Mouse (Mus musculus): ENCODE data around the gene Tmco2. TPM values are rescaled to one million over a fixed set of nuclear protein-coding genes. Genes with fewer than 3 reads are reported as not detected.

Gene Tmco2
- polyA plus RNA-seq (2015; fragmentation: Nextera tagmentation; extraction: Ambion mirVana) = not detected in 2 replicates

GRCm38 (mm10) chr4:121109126-121109525 lies at the start of gene Tmco2:
Tmco2 (minus strand) TSS chr4:121109226.
- Histone ChIP-seq H3K9ac (ENCODE audit: low read length) (no peak within 1 kb of the TSS), H3K27ac (replicated peaks) (no peak within 1 kb of the TSS), H3K4me2 (replicated peaks; ENCODE audit: low read depth) (no peak within 1 kb of the TSS), H3K36me3 (ENCODE audit: control insufficient read depth, insufficient read depth, low read length) (no peaks in the 10 kb centered on the region), H3K4me1 (replicated peaks; ENCODE audit: control insufficient read depth, insufficient read depth) (no peaks in the 10 kb centered on the region), H3K4me3 (ENCODE audit: low read depth, low read length) (no peak within 1 kb of the TSS), H3K27me3 (ENCODE audit: control insufficient read depth, insufficient read depth, low read length) (no peaks in the 10 kb centered on the region), H3K9me3 (ENCODE audit: control insufficient read depth, low read length) (no peaks in the 10 kb centered on the region)
- ATAC-seq (ENCODE audit: low FRiP score, low TSS enrichment) (no peak), DNase-seq (ENCODE audit: low spot score) (no peak)
- 87% methylated on average over 2 of the region's 2 CpGs for WGBS
- TF ChIP-seq CTCF (IDR thresholded peaks at IDR 0.05; ENCODE audit: low read depth) (no peak), EP300 (optimal IDR thresholded peaks at IDR 0.05) (no peak)

- no peak for ATAC-seq (ENCODE audit: low FRiP score, low TSS enrichment)
These were observed 5.7 kb downstream of the Tmco2 start for GRCm38 (mm10) chr4:121103304-121103703.

DNA sequence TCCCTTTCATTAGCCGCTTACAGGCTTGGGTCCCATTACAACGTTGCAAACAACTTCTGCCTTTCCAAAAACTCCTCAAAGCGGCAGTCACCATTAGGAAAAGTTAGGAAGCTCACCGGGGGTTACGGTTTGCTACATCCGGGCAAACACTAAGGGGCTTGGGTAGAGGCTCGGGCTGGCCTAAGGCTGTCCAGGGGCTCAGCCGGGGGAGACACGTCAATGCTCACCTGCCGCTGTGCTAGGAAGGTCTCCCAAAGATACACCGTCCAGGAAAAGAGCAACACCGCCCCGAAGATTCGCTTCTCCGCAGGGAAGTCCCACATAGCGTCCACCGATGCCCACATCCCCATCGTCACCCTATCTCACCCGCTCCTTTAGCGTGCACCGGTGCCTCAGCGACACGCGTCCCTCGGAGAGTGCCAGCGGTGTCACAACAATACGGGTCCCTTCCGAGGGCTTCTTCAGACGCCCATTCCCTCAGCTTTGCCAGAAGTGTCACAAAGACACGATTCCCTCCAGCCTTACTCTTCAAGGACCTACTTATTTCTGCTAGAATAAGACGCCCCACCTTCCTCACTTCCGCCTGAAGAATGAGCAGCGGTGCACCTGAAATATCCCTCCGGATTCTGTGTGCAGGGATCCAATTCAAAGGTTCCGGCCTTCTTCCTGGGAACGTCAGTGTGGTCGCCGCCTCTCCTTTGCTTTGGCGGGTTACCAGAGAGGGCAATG lies 11.2 kb downstream of the Tmco2 start, which contains the start of gene Zmpste24:
Gene Zmpste24 (minus strand): TSS at position 592 of the 729 bp plus-strand sequence.
- H3K9me3 ChIP-seq (ENCODE audit: control insufficient read depth, low read length) = no peaks in the 10 kb centered on the region
- WGBS = under 1% methylated on average over 39 of the region's 39 CpGs
- ATAC-seq (ENCODE audit: low FRiP score, low TSS enrichment) (peak; percentile 89), DNase-seq (ENCODE audit: low spot score) (peak; percentile 88)
- TF ChIP-seq EP300 (optimal IDR thresholded peaks at IDR 0.05) (no peak), CTCF (IDR thresholded peaks at IDR 0.05; ENCODE audit: low read depth) (no peak)
- H3K36me3 ChIP-seq (ENCODE audit: control insufficient read depth, insufficient read depth, low read length) = peaks cover 6% of the 10 kb centered on the region; the same call in 1 of the 2 replicates
- H3K9ac ChIP-seq (ENCODE audit: low read length) = peak within 1 kb of the TSS; percentile 78
- H3K4me2 ChIP-seq (replicated peaks; ENCODE audit: low read depth) = peak within 1 kb of the TSS; percentile 89
- no peaks in the 10 kb centered on the region for H3K4me1 ChIP-seq (replicated peaks; ENCODE audit: control insufficient read depth, insufficient read depth)
- H3K4me3 ChIP-seq (ENCODE audit: low read depth, low read length) = peak within 1 kb of the TSS; percentile 78
- H3K27me3 ChIP-seq (ENCODE audit: control insufficient read depth, insufficient read depth, low read length) = no peaks in the 10 kb centered on the region
- peak within 1 kb of the TSS; percentile 78 for H3K27ac ChIP-seq (replicated peaks)

More at GRCm38 (mm10) chr4:121103304-121103703, 5.7 kb downstream of the Tmco2 start:
- H3K4me2 ChIP-seq (replicated peaks; ENCODE audit: low read depth) = no peak overlapping the region
- no peak overlapping the region for H3K9ac ChIP-seq (ENCODE audit: low read length)
- H3K36me3 ChIP-seq (ENCODE audit: control insufficient read depth, insufficient read depth, low read length) = no peaks in the 10 kb centered on the region
- no peaks in the 10 kb centered on the region for H3K4me1 ChIP-seq (replicated peaks; ENCODE audit: control insufficient read depth, insufficient read depth)
- no peak overlapping the region for H3K27ac ChIP-seq (replicated peaks)
- TF ChIP-seq EP300 (optimal IDR thresholded peaks at IDR 0.05) = no peak
- 77% methylated on average over 4 of the region's 4 CpGs for WGBS
- H3K9me3 ChIP-seq (ENCODE audit: control insufficient read depth, low read length) = no peaks in the 10 kb centered on the region
- no peak for DNase-seq (ENCODE audit: low spot score)
- H3K4me3 ChIP-seq (ENCODE audit: low read depth, low read length) = no peak overlapping the region
- no peaks in the 10 kb centered on the region for H3K27me3 ChIP-seq (ENCODE audit: control insufficient read depth, insufficient read depth, low read length)

DNA sequence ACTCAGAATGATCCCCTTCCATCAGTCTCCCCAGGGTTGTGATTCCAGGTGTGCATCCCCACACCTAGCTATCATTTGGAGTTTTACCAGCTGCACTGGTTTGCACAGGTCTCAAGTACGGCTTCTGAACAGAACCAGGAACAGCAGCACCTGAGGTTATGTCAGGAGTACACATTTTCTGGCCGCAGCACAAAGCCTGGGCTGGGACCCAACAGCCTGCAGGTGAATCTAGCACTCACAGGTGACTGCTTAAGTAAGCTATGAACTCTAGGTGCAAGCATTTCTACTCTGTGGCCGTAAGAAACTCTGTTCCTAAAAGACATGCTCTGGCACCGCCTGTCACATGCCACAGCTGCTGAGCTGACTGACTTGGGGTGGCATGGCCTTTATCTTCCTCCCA lies 18.8 kb downstream of the Tmco2 start:
- Histone ChIP-seq H3K27me3 (ENCODE audit: control insufficient read depth, insufficient read depth, low read length) (no peaks in the 10 kb centered on the region), H3K36me3 (ENCODE audit: control insufficient read depth, insufficient read depth, low read length) (peaks cover 9% of the 10 kb centered on the region; the same call in 1 of the 2 replicates), H3K4me1 (replicated peaks; ENCODE audit: control insufficient read depth, insufficient read depth) (no peaks in the 10 kb centered on the region), H3K9me3 (ENCODE audit: control insufficient read depth, low read length) (no peaks in the 10 kb centered on the region), H3K4me3 (ENCODE audit: low read depth, low read length) (no peak overlapping the region), H3K4me2 (replicated peaks; ENCODE audit: low read depth) (no peak overlapping the region), H3K27ac (replicated peaks) (no peak overlapping the region), H3K9ac (ENCODE audit: low read length) (no peak overlapping the region)
- DNase-seq (ENCODE audit: low spot score) = no peak
- WGBS = 81% methylated on average over 4 of the region's 4 CpGs
- no peak for ATAC-seq (ENCODE audit: low FRiP score, low TSS enrichment)
- TF ChIP-seq CTCF (IDR thresholded peaks at IDR 0.05; ENCODE audit: low read depth) (no peak), EP300 (optimal IDR thresholded peaks at IDR 0.05) (no peak)

DNA sequence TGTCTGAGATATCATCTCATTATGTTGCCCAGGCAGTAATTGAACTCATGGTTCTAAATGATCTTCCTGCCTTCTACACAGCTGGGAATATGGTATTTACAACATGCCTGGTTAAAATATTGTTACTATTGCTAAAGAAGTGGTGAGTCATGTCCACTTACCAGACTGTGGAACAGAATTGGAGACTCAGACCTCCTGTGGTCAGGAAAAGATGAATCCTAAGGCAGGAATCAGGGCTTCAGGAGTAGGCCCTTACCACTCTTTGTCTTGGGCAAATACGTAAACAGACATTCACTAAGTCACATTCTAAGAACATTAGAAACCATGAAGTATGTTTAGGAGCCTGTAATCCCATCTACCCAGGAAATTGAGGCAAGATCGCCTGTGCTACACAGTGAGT lies 20.3 kb downstream of the Tmco2 start:
- Histone ChIP-seq H3K27ac (replicated peaks) (no peak overlapping the region), H3K9ac (ENCODE audit: low read length) (no peak overlapping the region), H3K36me3 (ENCODE audit: control insufficient read depth, insufficient read depth, low read length) (peaks cover 9% of the 10 kb centered on the region; the same call in 1 of the 2 replicates), H3K4me3 (ENCODE audit: low read depth, low read length) (no peak overlapping the region), H3K4me2 (replicated peaks; ENCODE audit: low read depth) (no peak overlapping the region), H3K27me3 (ENCODE audit: control insufficient read depth, insufficient read depth, low read length) (no peaks in the 10 kb centered on the region), H3K4me1 (replicated peaks; ENCODE audit: control insufficient read depth, insufficient read depth) (no peaks in the 10 kb centered on the region), H3K9me3 (ENCODE audit: control insufficient read depth, low read length) (no peaks in the 10 kb centered on the region)
- no peak for TF ChIP-seq EP300 (optimal IDR thresholded peaks at IDR 0.05)
- TF ChIP-seq CTCF (IDR thresholded peaks at IDR 0.05; ENCODE audit: low read depth) = no peak
- WGBS = 91% methylated on average over 2 of the region's 2 CpGs
- DNase-seq (ENCODE audit: low spot score) (no peak), ATAC-seq (ENCODE audit: low FRiP score, low TSS enrichment) (no peak)

DNA sequence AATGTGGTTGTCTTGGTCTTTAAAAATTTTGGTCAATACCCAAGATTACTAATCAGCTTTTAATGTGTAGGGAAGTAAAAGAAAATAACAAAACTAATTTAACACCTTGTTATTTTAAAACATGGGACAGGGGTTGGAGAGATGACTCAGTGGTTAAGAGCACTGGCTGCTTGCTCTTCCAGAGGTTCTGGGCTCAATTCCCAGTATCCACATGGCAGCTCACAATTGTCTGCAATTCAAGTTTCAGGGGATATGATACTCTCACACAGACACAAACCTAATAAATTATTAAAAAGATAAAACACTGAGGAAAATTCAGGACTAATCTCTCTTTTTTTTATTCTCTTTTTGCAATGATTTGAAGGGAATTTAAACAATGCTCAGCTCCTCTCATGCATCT lies 24.5 kb downstream of the Tmco2 start:
- DNase-seq (ENCODE audit: low spot score) (no peak), ATAC-seq (ENCODE audit: low FRiP score, low TSS enrichment) (no peak)
- Histone ChIP-seq H3K36me3 (ENCODE audit: control insufficient read depth, insufficient read depth, low read length) (peaks cover 7% of the 10 kb centered on the region; the same call in 1 of the 2 replicates), H3K9ac (ENCODE audit: low read length) (no peak overlapping the region), H3K4me1 (replicated peaks; ENCODE audit: control insufficient read depth, insufficient read depth) (no peaks in the 10 kb centered on the region), H3K27ac (replicated peaks) (no peak overlapping the region), H3K4me3 (ENCODE audit: low read depth, low read length) (no peak overlapping the region), H3K27me3 (ENCODE audit: control insufficient read depth, insufficient read depth, low read length) (no peaks in the 10 kb centered on the region), H3K4me2 (replicated peaks; ENCODE audit: low read depth) (no peak overlapping the region), H3K9me3 (ENCODE audit: control insufficient read depth, low read length) (no peaks in the 10 kb centered on the region)
- TF ChIP-seq EP300 (optimal IDR thresholded peaks at IDR 0.05) (no peak), CTCF (IDR thresholded peaks at IDR 0.05; ENCODE audit: low read depth) (no peak)
